Mouse (Mus musculus): Measurements from ENCODE around the gene Ccl6. TPM values are rescaled to one million over a fixed set of nuclear protein-coding genes. Genes with fewer than 3 reads are reported as not detected.

Ccl6 gene
- 1 to 10 TPM in 1 of 2 experiments, not detected in 1; 1.7 TPM for total RNA-seq (2023)

DNA sequence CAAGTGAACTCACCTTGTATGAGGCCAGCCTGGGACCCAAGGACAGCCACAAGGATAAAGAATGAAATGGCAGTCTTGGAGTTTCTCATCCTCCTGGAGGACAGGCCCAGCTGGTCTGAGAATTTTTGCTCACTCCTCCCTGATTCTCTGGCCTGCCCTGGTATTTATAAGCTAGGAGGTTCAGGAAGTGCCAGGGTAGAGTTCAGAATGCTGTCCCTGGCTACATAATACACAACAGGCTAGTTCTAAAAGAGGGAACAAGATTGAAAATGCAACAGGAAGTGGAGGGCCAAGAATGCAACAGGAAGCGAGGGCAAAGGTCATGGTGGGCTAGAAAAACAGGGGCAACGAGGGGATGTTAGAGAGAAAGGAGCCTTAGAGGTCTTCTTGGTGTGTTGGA is at the start of gene Ccl6:
Gene Ccl6, minus strand, starts transcription at position 235 of the 400 bp plus-strand sequence.

DNA sequence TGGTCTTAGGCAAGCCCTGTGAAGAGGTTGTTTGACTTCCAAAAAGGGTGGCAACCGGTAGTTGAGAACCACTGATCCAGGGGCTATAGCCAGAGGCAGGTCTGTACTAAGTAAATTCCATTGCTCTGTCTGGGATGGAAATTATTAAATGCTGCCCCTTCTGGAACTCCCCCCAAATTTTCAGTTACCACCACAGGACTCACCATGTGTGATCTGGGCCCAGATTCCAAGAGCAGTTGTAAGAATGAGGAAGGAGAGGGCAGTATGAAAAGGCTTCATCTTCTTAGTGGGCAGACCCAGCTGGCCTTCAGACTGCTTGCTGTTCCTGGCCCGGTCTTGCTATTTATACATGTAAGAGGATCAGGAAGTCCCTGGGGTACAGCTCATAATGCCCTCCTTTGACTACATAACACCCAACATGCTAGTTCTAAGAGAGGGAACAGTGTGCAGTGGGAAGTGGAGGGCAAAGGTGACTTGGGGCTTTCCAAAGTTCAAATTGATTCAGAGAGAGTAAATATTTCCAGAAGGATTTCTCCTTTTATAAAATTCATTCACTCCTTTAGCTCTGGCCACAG is 14.6 kb downstream of the Ccl6 start, which contains the start of gene Ccl9:
Gene Ccl9, minus strand, starts transcription at position 451 of the 575 bp plus-strand sequence.

Other genes with a start within 250 kb of the Ccl6 start
- 1 to 10 TPM; 1.0 to 1.6 TPM for gene Rasl10b, start 183.9 kb downstream of the Ccl6 start, total RNA-seq (2023)
- gene Gas2l2, start 163.6 kb downstream of the Ccl6 start, total RNA-seq (2023) = not detected
- gene 1700020L24Rik, start 155.4 kb downstream of the Ccl6 start, total RNA-seq (2023) = 1 to 10 TPM in 1 of 2 experiments, not detected in 1; 1.6 TPM
- not detected for gene Mmp28, start 130.0 kb downstream of the Ccl6 start, total RNA-seq (2023)
- 100 to 1,000 TPM; 143 to 160 TPM for gene Taf15, start 120.0 kb downstream of the Ccl6 start, total RNA-seq (2023)
- 1 to 10 TPM; 1.6 to 2.4 TPM for gene Heatr9, start 70.9 kb downstream of the Ccl6 start, total RNA-seq (2023)
- gene Ccl5, start 62.6 kb downstream of the Ccl6 start, total RNA-seq (2023) = 100 to 1,000 TPM; 176 to 217 TPM
- under 1 TPM in 1 of 2 experiments, not detected in 1; 0.29 TPM for gene Ccl9, start 14.5 kb downstream of the Ccl6 start, total RNA-seq (2023)
- not detected for gene Rpl9-ps1, start 52.5 kb upstream of the Ccl6 start, total RNA-seq (2023)
- gene Ccl3, start 56.3 kb upstream of the Ccl6 start, total RNA-seq (2023) = 1 to 10 TPM; 4.0 to 5.4 TPM
- 10 to 100 TPM in 1 of 2 experiments, 1 to 10 TPM in 1; 6.7 to 11.1 TPM for gene Ccl4, start 69.5 kb upstream of the Ccl6 start, total RNA-seq (2023)
- not detected for gene Wfdc17, start 110.9 kb upstream of the Ccl6 start, total RNA-seq (2023)
- gene Wfdc18, start 115.9 kb upstream of the Ccl6 start, total RNA-seq (2023) = not detected
- gene Wfdc21, start 153.9 kb upstream of the Ccl6 start, total RNA-seq (2023) = not detected
- gene Heatr6, start 160.6 kb upstream of the Ccl6 start, total RNA-seq (2023) = 10 to 100 TPM; 41.7 to 42.6 TPM